Mouse (Mus musculus) cerebellum, postnatal 36 days (tissue): ENCODE data around the gene S100a11.
"Not testable (repeated sequence)": the region's sequence is repeated elsewhere in the genome, so short reads cannot be mapped to it uniquely, and the experiment has no call there.

Source experiments
- DNase-seq, 2 experiments: peaks; one replicate each; pipeline ENCODE4 v3.0.0; 2021 to 2022; ENCODE audit warnings: mixed read lengths in 2 of 2

The S100a11 gene

GRCm38 (mm10) chr3:93522611-93523010, 2.3 kb downstream of the S100a11 start:
- peak; percentile 12 to 28 for DNase-seq

- no peak for DNase-seq
Measured at GRCm38 (mm10) chr3:93527300-93527699, 7.0 kb downstream of the S100a11 start.

GRCm38 (mm10) chr3:93528807-93529206, 8.5 kb downstream of the S100a11 start:
- DNase-seq, result no peak

- no peak for DNase-seq
Measured at GRCm38 (mm10) chr3:93537068-93537576, 16.8 kb downstream of the S100a11 start.

GRCm38 (mm10) chr3:93538486-93538885, 18.2 kb downstream of the S100a11 start:
- no peak for DNase-seq

- no peak for DNase-seq
Measured at GRCm38 (mm10) chr3:93541501-93541900, 21.2 kb downstream of the S100a11 start.

GRCm38 (mm10) chr3:93544170-93544569, 23.9 kb downstream of the S100a11 start:
- not testable (repeated sequence) for DNase-seq

GRCm38 (mm10) chr3:93547099-93547648, 26.9 kb downstream of the S100a11 start:
- DNase-seq, result peak; percentile 59 to 61

GRCm38 (mm10) chr3:93547749-93548540, 27.7 kb downstream of the S100a11 start:
- no peak for DNase-seq

GRCm38 (mm10) chr3:93548541-93549266, 28.4 kb downstream of the S100a11 start:
- no peak for DNase-seq

GRCm38 (mm10) chr3:93549986-93550385, 29.7 kb downstream of the S100a11 start:
- no peak for DNase-seq

GRCm38 (mm10) chr3:93551950-93552901, 31.9 kb downstream of the S100a11 start:
- DNase-seq, result no peak

GRCm38 (mm10) chr3:93553311-93553710, 33.0 kb downstream of the S100a11 start:
- no peak for DNase-seq

- DNase-seq, result no peak
Measured at GRCm38 (mm10) chr3:93553765-93554378, 33.6 kb downstream of the S100a11 start.

GRCm38 (mm10) chr3:93554379-93554980, 34.2 kb downstream of the S100a11 start:
- DNase-seq, result no peak

- DNase-seq, result peak; percentile 5 to 7
Measured at GRCm38 (mm10) chr3:93554981-93555877, 34.9 kb downstream of the S100a11 start, which contains the start of gene S100a10. S100a10 (plus strand) TSS chr3:93555080.

- peak in 1 of 2 experiments; percentile 2 for DNase-seq
Measured at GRCm38 (mm10) chr3:93555878-93556254, 35.6 kb downstream of the S100a11 start.

- no peak for DNase-seq
Measured at GRCm38 (mm10) chr3:93556599-93556998, 36.3 kb downstream of the S100a11 start.

- DNase-seq, result no peak
Measured at GRCm38 (mm10) chr3:93557471-93557870, 37.2 kb downstream of the S100a11 start.

GRCm38 (mm10) chr3:93559961-93560360, 39.7 kb downstream of the S100a11 start:
- no peak for DNase-seq
